20 mouse cellular contexts compared by ENCODE assay signal in genomic region chr12:97978178-97978651, GRCm38 (mm10).
A peak's percentile ranks its signal among the peaks of the same experiment; 100 is the strongest.
DNase-seq lines count a peak whose midpoint lies in the region; ATAC-seq lines count a peak whose summit lies in the region.
"Had no signal": no experiment of that assay in that cellular context is flagged by ENCODE, and none has a peak within 500 bp of the region (broad histone marks: within the 10 kb centered on the region; RNA-seq: fewer than 3 reads in every experiment).

No protein-coding gene starts in this region.

- H3K36me3 ChIP-seq in hindbrain, embryonic 16.5 days (ENCODE audit: control insufficient read depth, insufficient read depth, low read length): no peaks in the 10 kb centered on the region
- H3K36me3 ChIP-seq in hindbrain, embryonic 10.5 days: no peaks in the 10 kb centered on the region
- H3K36me3 ChIP-seq in forebrain, embryonic 16.5 days (ENCODE audit: control insufficient read depth, insufficient read depth): no peaks in the 10 kb centered on the region
- H3K36me3 ChIP-seq: embryonic facial prominence, embryonic 15.5 days; limb, embryonic 10.5 days; neural tube, embryonic 13.5 days had no signal

- no peaks in the 10 kb centered on the region for H3K9me3 ChIP-seq in hindbrain, embryonic 16.5 days (ENCODE audit: control insufficient read depth, low read length)
- no peaks in the 10 kb centered on the region for H3K9me3 ChIP-seq in hindbrain, embryonic 10.5 days
- H3K9me3 ChIP-seq in forebrain, embryonic 16.5 days (ENCODE audit: control insufficient read depth, low read length): no peaks in the 10 kb centered on the region
- H3K9me3 ChIP-seq: embryonic facial prominence, embryonic 15.5 days; limb, embryonic 10.5 days; neural tube, embryonic 13.5 days had no signal

- H3K27me3 ChIP-seq in hindbrain, embryonic 16.5 days (replicated peaks; ENCODE audit: control insufficient read depth, insufficient read depth, low read length): no peaks in the 10 kb centered on the region
- H3K27me3 ChIP-seq in hindbrain, embryonic 10.5 days (ENCODE audit: insufficient read depth, poor library complexity, severe bottlenecking): no peaks in the 10 kb centered on the region
- H3K27me3 ChIP-seq in forebrain, embryonic 16.5 days (replicated peaks; ENCODE audit: control insufficient read depth, insufficient read depth, low read length): no peaks in the 10 kb centered on the region
- H3K27me3 ChIP-seq: embryonic facial prominence, embryonic 15.5 days; neural tube, embryonic 13.5 days had no signal

- no peak overlapping the region for H3K9ac ChIP-seq in hindbrain, embryonic 16.5 days (ENCODE audit: low read depth, low read length)
- no peak overlapping the region; the same call in 1 of the 2 replicates for H3K9ac ChIP-seq in forebrain, embryonic 16.5 days (replicated peaks; ENCODE audit: low read depth, low read length)
- H3K9ac ChIP-seq: embryonic facial prominence, embryonic 15.5 days; liver, embryonic 14.5 days; neural tube, embryonic 13.5 days had no signal

- no peak for ATAC-seq in cerebellum, adult (ENCODE audit: insufficient number of reproducible peaks, low FRiP score, low TSS enrichment)
- ATAC-seq in hindbrain, embryonic 16.5 days: peak; percentile 86
- ATAC-seq in forebrain, embryonic 16.5 days: peak; percentile 94
- ATAC-seq: intestine, embryonic 16.5 days had no signal

- no peak overlapping the region for H3K4me2 ChIP-seq in hindbrain, embryonic 16.5 days (ENCODE audit: low read length)
- peak overlapping the region; percentile 1 for H3K4me2 ChIP-seq in forebrain, embryonic 16.5 days (ENCODE audit: low read length)
- H3K4me2 ChIP-seq: embryonic facial prominence, embryonic 15.5 days; neural tube, embryonic 13.5 days had no signal

- H3K4me3 ChIP-seq in hindbrain, embryonic 16.5 days (ENCODE audit: low read length): no peak overlapping the region
- no peak overlapping the region for H3K4me3 ChIP-seq in hindbrain, embryonic 10.5 days
- H3K4me3 ChIP-seq in forebrain, embryonic 16.5 days (replicated peaks; ENCODE audit: low read length): no peak overlapping the region
- H3K4me3 ChIP-seq: embryonic facial prominence, embryonic 15.5 days; limb, embryonic 10.5 days; neural tube, embryonic 13.5 days had no signal

- no peaks in the 10 kb centered on the region for H3K4me1 ChIP-seq in hindbrain, embryonic 16.5 days (ENCODE audit: control insufficient read depth, insufficient read depth, low read depth, low read length)
- H3K4me1 ChIP-seq in hindbrain, embryonic 10.5 days (replicated peaks): peaks cover 9% of the 10 kb centered on the region; the same call in 1 of the 2 replicates
- H3K4me1 ChIP-seq in forebrain, embryonic 16.5 days (replicated peaks; ENCODE audit: control insufficient read depth, insufficient read depth, low read length): peaks cover 15% of the 10 kb centered on the region
- H3K4me1 ChIP-seq: embryonic facial prominence, embryonic 15.5 days; limb, embryonic 10.5 days had no signal

- no peak overlapping the region for H3K27ac ChIP-seq in hindbrain, embryonic 16.5 days (ENCODE audit: low read depth, low read length)
- no peak overlapping the region for H3K27ac ChIP-seq in hindbrain, embryonic 10.5 days
- H3K27ac ChIP-seq in forebrain, embryonic 16.5 days (ENCODE audit: low read length): peak overlapping the region; percentile 67
- H3K27ac ChIP-seq: embryonic facial prominence, embryonic 15.5 days; limb, embryonic 10.5 days; liver, embryonic 14.5 days; neural tube, embryonic 13.5 days; stomach, postnatal 0 days had no signal

- DNase-seq in cerebellum, adult 9-10 months: peak; percentile 5
- no peak for DNase-seq in hindbrain, embryonic 10.5 days (ENCODE audit: low spot score)
- peak; percentile 56 for DNase-seq in retina, embryonic 14.5 days (ENCODE audit: low spot score)
- DNase-seq in right cerebral cortex, adult 2 months (ENCODE audit: low spot score in 2 of 2): no peak
- DNase-seq in urinary bladder, postnatal 14 days (ENCODE audit: low spot score): no peak
- DNase-seq: adrenal gland, adult 8-10 months; heart, postnatal 10 days; kidney, postnatal 10 days; lung, postnatal 14 days; right cerebral cortex, adult 18-20 months; thymus, postnatal 36 days had no signal

- WGBS in hindbrain, embryonic 16.5 days: 51% methylated on average over 8 of the region's 8 CpGs
- WGBS in hindbrain, embryonic 10.5 days: 68% methylated on average over 8 of the region's 8 CpGs
- WGBS in forebrain, embryonic 16.5 days: 12% methylated on average over 8 of the region's 8 CpGs

Comparison
In these comparisons a context has a peak if more than half of its experiments do, and no peak if none do; other contexts are left out.
1. DNase-seq: peak in cerebellum, adult 9-10 months (single experiment) and retina, embryonic 14.5 days (single experiment); none in hindbrain, embryonic 10.5 days (single experiment), right cerebral cortex, adult 2 months (0 of 2) and urinary bladder, postnatal 14 days (single experiment).